In the genomic region with DNA sequence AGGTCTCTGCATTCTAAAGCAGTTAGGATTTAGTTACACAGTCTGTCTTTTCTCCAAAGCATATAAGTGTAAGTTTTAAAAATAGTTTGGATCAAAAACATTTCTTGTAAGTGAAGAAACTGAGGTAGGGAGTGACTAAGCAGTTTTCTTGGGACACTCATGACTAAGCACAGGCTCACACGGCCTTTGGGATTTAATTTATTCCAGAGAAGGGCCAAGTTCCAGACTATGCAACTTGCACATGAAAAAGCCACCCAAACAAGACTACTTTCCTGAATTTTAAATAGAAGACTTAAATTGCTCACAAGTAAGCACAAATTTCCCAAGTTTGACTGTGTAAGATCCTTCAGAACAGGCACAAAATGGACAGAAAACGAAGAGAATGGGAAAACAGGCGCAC, we compare ENCODE assay signal across 20 mouse cellular contexts.
DNase-seq lines count a peak whose midpoint lies in the region; ATAC-seq and TF ChIP-seq lines count a peak whose summit lies in the region.
"Had no signal": no experiment of that assay in that cellular context is flagged by ENCODE, and none has a peak within 500 bp of the region (broad histone marks: within the 10 kb centered on the region; RNA-seq: fewer than 3 reads in every experiment).

No protein-coding gene starts in this region.

- TF ChIP-seq CTCF in forebrain, postnatal 0 days (IDR thresholded peaks at IDR 0.05; ENCODE audit: low read depth), result no peak
- TF ChIP-seq CTCF in layer of hippocampus, adult 2 months (conservative IDR thresholded peaks at IDR 0.05), result no peak
- no peak for TF ChIP-seq CTCF in brain, embryonic 14.5 days (IDR thresholded peaks at IDR 0.05; ENCODE audit: borderline replicate concordance, extremely low read depth, insufficient read depth, insufficient read length)

- peaks cover 24% of the 10 kb centered on the region for H3K4me1 ChIP-seq in forebrain, postnatal 0 days (ENCODE audit: insufficient read depth)
- H3K4me1 ChIP-seq in forebrain, embryonic 10.5 days, result peaks cover 31% of the 10 kb centered on the region

- no peaks in the 10 kb centered on the region for H3K27me3 ChIP-seq in forebrain, postnatal 0 days (ENCODE audit: insufficient read depth, low read length)
- H3K27me3 ChIP-seq in forebrain, embryonic 10.5 days (ENCODE audit: poor library complexity, severe bottlenecking), result no peaks in the 10 kb centered on the region
- H3K27me3 ChIP-seq: forebrain, embryonic 15.5 days; heart, embryonic 13.5 days; hindbrain, embryonic 13.5 days had no signal

- TF ChIP-seq POLR2A in brain, embryonic 14.5 days (IDR thresholded peaks at IDR 0.05; ENCODE audit: borderline replicate concordance, extremely low read depth, insufficient read depth, insufficient read length, poor library complexity, severe bottlenecking), result no peak

- no peaks in the 10 kb centered on the region for H3K9me3 ChIP-seq in forebrain, postnatal 0 days (ENCODE audit: low read length)
- no peaks in the 10 kb centered on the region for H3K9me3 ChIP-seq in forebrain, embryonic 10.5 days
- H3K9me3 ChIP-seq: embryonic facial prominence, embryonic 10.5 days; forebrain, embryonic 15.5 days; heart, embryonic 13.5 days; hindbrain, embryonic 13.5 days had no signal

- WGBS in forebrain, postnatal 0 days, result 50% methylated on average over 3 of the region's 3 CpGs
- WGBS in forebrain, embryonic 10.5 days, result 87% methylated on average over 3 of the region's 3 CpGs

- no peak overlapping the region for H3K4me2 ChIP-seq in forebrain, postnatal 0 days (ENCODE audit: low read depth)
- H3K4me2 ChIP-seq: forebrain, embryonic 15.5 days; heart, embryonic 13.5 days; hindbrain, embryonic 13.5 days had no signal

- no peaks in the 10 kb centered on the region for H3K36me3 ChIP-seq in forebrain, postnatal 0 days (ENCODE audit: insufficient read depth)
- H3K36me3 ChIP-seq in forebrain, embryonic 10.5 days (replicated peaks), result no peaks in the 10 kb centered on the region
- H3K36me3 ChIP-seq: embryonic facial prominence, embryonic 10.5 days; forebrain, embryonic 15.5 days; G1E; heart, embryonic 13.5 days; hindbrain, embryonic 13.5 days had no signal

- H3K9ac ChIP-seq in forebrain, postnatal 0 days, result no peak overlapping the region
- H3K9ac ChIP-seq: forebrain, embryonic 15.5 days; heart, embryonic 13.5 days; hindbrain, embryonic 13.5 days had no signal

- ATAC-seq in forebrain, postnatal 0 days, result no peak
- ATAC-seq: forebrain, embryonic 15.5 days; hindbrain, postnatal 0 days had no signal

- peak; percentile 44 for DNase-seq in forebrain, postnatal 0 days
- no peak for DNase-seq in forebrain, embryonic 10.5 days (ENCODE audit: extremely low spot score, low spot score)
- no peak for DNase-seq in layer of hippocampus, adult 2 months (ENCODE audit: low spot score in 2 of 2)
- no peak for DNase-seq in layer of hippocampus, postnatal 36 days
- peak; percentile 75 for DNase-seq in brain, adult 2 months (ENCODE audit: low read depth, low spot score)
- peak; percentile 71 for DNase-seq in brain, embryonic 14.5 days (ENCODE audit: low read depth)
- no peak for DNase-seq in ovary, postnatal 36 days (ENCODE audit: low spot score)
- no peak for DNase-seq in urinary bladder, postnatal 14 days (ENCODE audit: low spot score)
- DNase-seq: adrenal gland, postnatal 10 days; cerebellum, adult 2 months; cerebellum, postnatal 10 days; gastrocnemius, postnatal 36 days; heart, postnatal 36 days had no signal

- H3K27ac ChIP-seq in forebrain, postnatal 0 days (ENCODE audit: low read depth, low read length), result no peak overlapping the region; the same call in 1 of the 2 replicates
- H3K27ac ChIP-seq in forebrain, embryonic 10.5 days, result no peak overlapping the region
- H3K27ac ChIP-seq in layer of hippocampus, adult 2 months, result 0 out of 2 replicates have a peak overlapping the region, but pooled peaks have one; percentile 14
- H3K27ac ChIP-seq: embryonic facial prominence, embryonic 10.5 days; heart, embryonic 13.5 days; hindbrain, embryonic 13.5 days; hindbrain, postnatal 0 days had no signal

- H3K4me3 ChIP-seq in forebrain, postnatal 0 days (ENCODE audit: low read depth, low read length), result no peak overlapping the region
- H3K4me3 ChIP-seq in forebrain, embryonic 10.5 days, result no peak overlapping the region
- H3K4me3 ChIP-seq in layer of hippocampus, adult 2 months, result no peak overlapping the region
- H3K4me3 ChIP-seq: embryonic facial prominence, embryonic 10.5 days; erythroblast, embryonic 14.5 days; forebrain, embryonic 15.5 days; heart, embryonic 13.5 days; hindbrain, embryonic 13.5 days had no signal

Comparison
In these comparisons a context has a peak if more than half of its experiments do, and no peak if none do; other contexts are left out.
1. DNase-seq: peak in forebrain, postnatal 0 days (single experiment), brain, adult 2 months (single experiment) and brain, embryonic 14.5 days (single experiment); none in forebrain, embryonic 10.5 days (single experiment), layer of hippocampus, adult 2 months (0 of 2), layer of hippocampus, postnatal 36 days (0 of 2), ovary, postnatal 36 days (single experiment) and urinary bladder, postnatal 14 days (single experiment).